8 mouse cellular contexts compared by ENCODE assay signal in genomic region chr2:52763040-52763736, GRCm38 (mm10). TPM values are rescaled to one million over a fixed set of nuclear protein-coding genes. Genes with fewer than 3 reads are reported as not detected.
DNase-seq lines count a peak whose midpoint lies in the region; ATAC-seq and TF ChIP-seq lines count a peak whose summit lies in the region.

No protein-coding gene starts in this region.

- H3K9me3 ChIP-seq in heart, embryonic 13.5 days = no peaks in the 10 kb centered on the region
- H3K9me3 ChIP-seq in kidney, postnatal 0 days (replicated peaks; ENCODE audit: low read length) = no peaks in the 10 kb centered on the region
- H3K9me3 ChIP-seq in liver, embryonic 12.5 days (replicated peaks) = no peaks in the 10 kb centered on the region
- no peaks in the 10 kb centered on the region for H3K9me3 ChIP-seq in stomach, embryonic 14.5 days (ENCODE audit: control insufficient read depth, low read depth, low read length)

- H3K4me3 ChIP-seq in embryonic fibroblast, embryonic 13.5 days (ENCODE audit: insufficient read depth, low read length) = peak overlapping the region; percentile 34
- H3K4me3 ChIP-seq in heart, embryonic 13.5 days = peak overlapping the region; percentile 30
- no peak overlapping the region for H3K4me3 ChIP-seq in kidney, postnatal 0 days (replicated peaks; ENCODE audit: low read depth, low read length)
- H3K4me3 ChIP-seq in liver, embryonic 12.5 days = peak overlapping the region; percentile 13; the same call in 1 of the 2 replicates
- no peak overlapping the region; the same call in 1 of the 2 replicates for H3K4me3 ChIP-seq in stomach, embryonic 14.5 days (ENCODE audit: low read depth, low read length)

- H3K9ac ChIP-seq in heart, embryonic 13.5 days = no peak overlapping the region
- no peak overlapping the region for H3K9ac ChIP-seq in kidney, postnatal 0 days (ENCODE audit: low read depth, low read length)
- no peak overlapping the region for H3K9ac ChIP-seq in liver, embryonic 12.5 days
- H3K9ac ChIP-seq in stomach, embryonic 14.5 days (replicated peaks; ENCODE audit: low read depth, low read length) = no peak overlapping the region

- H3K27ac ChIP-seq in embryonic fibroblast, embryonic 13.5 days (ENCODE audit: insufficient read depth, low read length) = no peak overlapping the region
- H3K27ac ChIP-seq in heart, embryonic 13.5 days (replicated peaks) = no peak overlapping the region
- no peak overlapping the region for H3K27ac ChIP-seq in kidney, postnatal 0 days
- H3K27ac ChIP-seq in liver, embryonic 12.5 days = no peak overlapping the region
- H3K27ac ChIP-seq in stomach, embryonic 14.5 days (ENCODE audit: low read length) = no peak overlapping the region

- ATAC-seq in heart, embryonic 13.5 days (ENCODE audit: extremely low read depth, insufficient number of reproducible peaks, low FRiP score, low TSS enrichment) = no peak
- ATAC-seq in kidney, postnatal 0 days (replicated peaks; ENCODE audit: low FRiP score, low read depth) = peak; percentile 59
- ATAC-seq in liver, embryonic 12.5 days = no peak
- ATAC-seq in stomach, embryonic 14.5 days (ENCODE audit: insufficient number of reproducible peaks, insufficient read depth, low FRiP score, low read depth) = no peak

- DNase-seq in 416B (ENCODE audit: low read depth) = peak; percentile 73
- DNase-seq in adrenal gland, postnatal 4 days (ENCODE audit: low spot score in 2 of 2) = peak; percentile 47 to 64
- DNase-seq in kidney, postnatal 0 days (ENCODE audit: low spot score) = peak; percentile 90
- DNase-seq in naive thymus-derived CD4-positive, alpha-beta T cell, adult 2 months (ENCODE audit: low read depth) = peak; percentile 82

- TF ChIP-seq POLR2A in embryonic fibroblast, embryonic 13.5 days (IDR thresholded peaks at IDR 0.05; ENCODE audit: low read depth, low read length) = no peak

- H3K27me3 ChIP-seq in heart, embryonic 13.5 days (replicated peaks) = no peaks in the 10 kb centered on the region
- no peaks in the 10 kb centered on the region for H3K27me3 ChIP-seq in kidney, postnatal 0 days (ENCODE audit: insufficient read depth, low read length)
- H3K27me3 ChIP-seq in liver, embryonic 12.5 days (replicated peaks) = no peaks in the 10 kb centered on the region
- H3K27me3 ChIP-seq in stomach, embryonic 14.5 days (ENCODE audit: control insufficient read depth, insufficient read depth, low read length) = no peaks in the 10 kb centered on the region

- peak overlapping the region; percentile 62 for H3K4me2 ChIP-seq in heart, embryonic 13.5 days
- peak overlapping the region; percentile 55 for H3K4me2 ChIP-seq in kidney, postnatal 0 days (ENCODE audit: low read length)
- H3K4me2 ChIP-seq in liver, embryonic 12.5 days = peak overlapping the region; percentile 47
- peak overlapping the region; percentile 39 for H3K4me2 ChIP-seq in stomach, embryonic 14.5 days (replicated peaks; ENCODE audit: low read depth, low read length)

- H3K4me1 ChIP-seq in embryonic fibroblast, embryonic 13.5 days (ENCODE audit: control insufficient read depth, insufficient read depth, low read length) = no peaks in the 10 kb centered on the region
- no peaks in the 10 kb centered on the region for H3K4me1 ChIP-seq in heart, embryonic 13.5 days
- no peaks in the 10 kb centered on the region for H3K4me1 ChIP-seq in kidney, postnatal 0 days (replicated peaks; ENCODE audit: insufficient read depth, low read length)
- H3K4me1 ChIP-seq in liver, embryonic 12.5 days = no peaks in the 10 kb centered on the region
- H3K4me1 ChIP-seq in stomach, embryonic 14.5 days (ENCODE audit: control insufficient read depth, insufficient read depth, low read length) = no peaks in the 10 kb centered on the region

- no peaks in the 10 kb centered on the region for H3K36me3 ChIP-seq in heart, embryonic 13.5 days
- H3K36me3 ChIP-seq in kidney, postnatal 0 days (ENCODE audit: insufficient read depth, low read length) = no peaks in the 10 kb centered on the region
- no peaks in the 10 kb centered on the region for H3K36me3 ChIP-seq in liver, embryonic 12.5 days
- H3K36me3 ChIP-seq in stomach, embryonic 14.5 days (ENCODE audit: control insufficient read depth, insufficient read depth, low read length) = no peaks in the 10 kb centered on the region

- TF ChIP-seq CTCF in embryonic fibroblast, embryonic 13.5 days (IDR thresholded peaks at IDR 0.05; ENCODE audit: borderline replicate concordance, insufficient read depth, low read length) = peak; percentile 88; the same call in 1 of the 2 replicates
- peak; percentile 96 for TF ChIP-seq CTCF in kidney, postnatal 0 days (IDR thresholded peaks at IDR 0.05; ENCODE audit: low read depth)

- 15% methylated on average over 12 of the region's 12 CpGs for WGBS in heart, embryonic 13.5 days
- 9% methylated on average over 12 of the region's 12 CpGs for WGBS in kidney, postnatal 0 days
- 22% methylated on average over 12 of the region's 12 CpGs for WGBS in liver, embryonic 12.5 days (ENCODE audit: insufficient replicate concordance)
- 15% methylated on average over 12 of the region's 12 CpGs for WGBS in stomach, embryonic 14.5 days

RNA-seq across cellular contexts. Expression of gene Stam2, which starts 21.1 kb away (rescaled TPM):
- 10 to 100 TPM; 38.5 TPM for total RNA-seq in adrenal gland, postnatal 4 days (2021)
- polyA plus RNA-seq in embryonic fibroblast, embryonic 13.5 days (2011; ENCODE audit: insufficient read length, low read depth, missing spikeins) = 39.8 and 43.0 TPM in 2 replicates
- polyA plus RNA-seq in heart, embryonic 13.5 days (2015; fragmentation: Nextera tagmentation; extraction: Ambion mirVana) = 24.9 and 26.3 TPM in 2 replicates
- polyA plus RNA-seq in kidney, postnatal 0 days (2015; fragmentation: Nextera tagmentation; extraction: Ambion mirVana) = 29.8 and 33.7 TPM in 2 replicates
- polyA plus RNA-seq in liver, embryonic 12.5 days (2016; fragmentation: Nextera tagmentation; extraction: Ambion mirVana) = 13.5 and 14.9 TPM in 2 replicates
- 40.8 and 43.7 TPM in 2 replicates for polyA plus RNA-seq in stomach, embryonic 14.5 days (2014; fragmentation: Nextera tagmentation; extraction: Ambion mirVana)

Comparison
In these comparisons a context has a peak if more than half of its experiments do, and no peak if none do; other contexts are left out.
1. H3K4me3 ChIP-seq: peak in embryonic fibroblast, embryonic 13.5 days (single experiment), heart, embryonic 13.5 days (single experiment) and liver, embryonic 12.5 days (single experiment); none in kidney, postnatal 0 days (single experiment) and stomach, embryonic 14.5 days (single experiment).
2. Peak in every context shown above with its lines, with median percentiles within 50 percentile points of each other: DNase-seq and H3K4me2 ChIP-seq.